Mouse (Mus musculus): ENCODE data around the gene Shld2. TPM values are rescaled to one million over a fixed set of nuclear protein-coding genes. Genes with fewer than 3 reads are reported as not detected.

Shld2 gene
- polyA plus RNA-seq, 1 experiment from 2014 or later: 5.9 TPM

GRCm38 (mm10) chr14:34232866-34233680 lies 77.2 kb downstream of the Shld2 start:
- Histone ChIP-seq H3K9me3 (no peaks in the 10 kb centered on the region), H3K4me2 (no peak overlapping the region), H3K4me1 (peaks cover 18% of the 10 kb centered on the region), H3K4me3 (no peak overlapping the region), H3K36me3 (peaks cover 12% of the 10 kb centered on the region; the same call in 1 of the 2 replicates), H3K9ac (no peak overlapping the region), H3K27me3 (replicated peaks) (no peaks in the 10 kb centered on the region), H3K27ac (replicated peaks) (no peak overlapping the region)
- ATAC-seq (ENCODE audit: extremely low read depth, insufficient number of reproducible peaks, low FRiP score, low TSS enrichment): no peak
- WGBS: 80% methylated on average over 9 of the region's 9 CpGs

DNA sequence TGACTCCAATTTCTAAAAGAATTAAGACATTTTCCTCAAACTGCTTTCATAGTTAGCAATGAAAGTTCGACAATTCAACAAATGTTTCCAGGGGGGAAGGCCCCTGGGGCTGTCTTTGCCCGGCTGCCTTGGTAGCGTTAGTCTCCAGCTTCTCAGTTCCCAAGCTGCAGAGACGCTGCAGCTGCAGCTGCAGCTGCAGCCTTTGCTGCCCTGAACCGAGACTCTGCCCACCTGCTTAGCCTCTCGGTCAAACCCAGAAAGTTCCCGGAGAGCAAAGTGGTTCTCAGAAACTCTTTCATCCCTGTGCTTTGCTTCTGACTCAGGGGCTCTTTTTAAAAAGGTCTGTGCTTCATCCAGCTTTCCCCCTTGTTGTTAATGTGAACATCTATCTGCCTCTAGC lies 78.0 kb downstream of the Shld2 start:
- no peak overlapping the region for H3K27ac ChIP-seq (replicated peaks)
- H3K4me3 ChIP-seq: no peak overlapping the region
- 68% methylated on average over 7 of the region's 7 CpGs for WGBS
- peaks cover 9% of the 10 kb centered on the region; the same call in 1 of the 2 replicates for H3K36me3 ChIP-seq
- no peaks in the 10 kb centered on the region for H3K27me3 ChIP-seq (replicated peaks)
- no peak overlapping the region for H3K4me2 ChIP-seq
- no peak for ATAC-seq (ENCODE audit: extremely low read depth, insufficient number of reproducible peaks, low FRiP score, low TSS enrichment)
- no peak overlapping the region for H3K9ac ChIP-seq
- no peaks in the 10 kb centered on the region for H3K9me3 ChIP-seq
- peaks cover 20% of the 10 kb centered on the region for H3K4me1 ChIP-seq

DNA sequence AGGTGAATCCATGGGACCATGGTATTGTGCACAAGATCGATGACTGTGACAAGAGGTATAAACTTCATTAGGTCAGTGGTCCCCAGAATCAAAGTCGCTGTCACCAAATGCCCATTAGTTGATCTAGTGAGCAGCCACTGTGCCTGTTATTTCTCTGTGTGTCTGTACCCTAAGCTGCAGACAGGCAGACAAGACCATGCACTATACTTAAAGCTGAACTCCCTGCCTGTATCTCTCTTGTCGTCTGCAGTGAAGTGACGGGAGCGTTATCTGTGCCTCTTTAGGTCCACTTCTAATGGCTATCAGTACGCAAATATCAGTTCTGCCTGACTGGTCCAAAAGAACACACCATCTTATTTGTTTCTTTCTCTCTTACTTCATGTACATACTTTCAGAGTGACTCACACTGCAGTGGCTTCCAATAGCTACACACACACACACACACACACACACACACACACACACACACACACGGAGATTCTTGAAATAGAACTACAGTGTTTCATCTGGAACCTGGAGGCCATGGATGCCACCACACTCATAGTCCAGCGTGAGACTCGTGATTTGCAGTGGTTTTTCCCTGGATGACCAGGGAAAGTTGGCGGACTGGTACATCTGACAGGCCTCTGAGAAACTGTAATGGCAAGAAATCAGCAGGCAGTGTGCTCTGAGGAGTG lies 81.3 kb downstream of the Shld2 start:
- H3K4me1 ChIP-seq: peaks cover 15% of the 10 kb centered on the region
- H3K4me2 ChIP-seq: 0 out of 2 replicates have a peak overlapping the region, but pooled peaks have one; percentile 16
- H3K27ac ChIP-seq (replicated peaks): peak overlapping the region; percentile 80
- H3K27me3 ChIP-seq (replicated peaks): no peaks in the 10 kb centered on the region
- H3K36me3 ChIP-seq: 0 out of 2 replicates have a peak, but pooled peaks cover 2% of the 10 kb centered on the region
- no peaks in the 10 kb centered on the region for H3K9me3 ChIP-seq
- H3K9ac ChIP-seq: no peak overlapping the region
- 37% methylated on average over 10 of the region's 10 CpGs for WGBS
- no peak overlapping the region for H3K4me3 ChIP-seq
- ATAC-seq (ENCODE audit: extremely low read depth, insufficient number of reproducible peaks, low FRiP score, low TSS enrichment): no peak; the same call in 1 of the 2 replicates

DNA sequence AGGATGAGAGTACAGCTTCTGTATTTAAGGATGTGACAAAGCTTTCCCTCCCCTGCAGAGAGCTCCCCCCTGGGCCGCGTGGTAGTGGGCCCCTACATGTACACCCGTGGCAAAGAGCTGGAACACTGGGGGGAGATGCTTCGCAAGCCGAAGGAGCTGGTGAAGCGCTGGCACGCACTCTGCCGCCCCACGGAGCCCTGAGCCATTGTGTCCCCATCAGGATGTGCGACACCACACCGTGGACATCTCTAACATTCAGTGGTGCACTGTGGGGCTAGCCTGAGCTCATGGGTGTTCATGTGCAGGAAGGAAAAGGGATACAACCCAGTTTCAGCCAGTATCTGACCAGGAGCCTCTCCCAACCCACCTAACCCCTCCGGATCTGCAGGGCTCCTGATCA lies 82.3 kb downstream of the Shld2 start:
- 0 out of 2 replicates have a peak, but pooled peaks cover 2% of the 10 kb centered on the region for H3K36me3 ChIP-seq
- no peak overlapping the region for H3K4me2 ChIP-seq
- 73% methylated on average over 12 of the region's 12 CpGs for WGBS
- no peaks in the 10 kb centered on the region for H3K9me3 ChIP-seq
- H3K4me1 ChIP-seq: peaks cover 15% of the 10 kb centered on the region
- no peaks in the 10 kb centered on the region for H3K27me3 ChIP-seq (replicated peaks)
- H3K27ac ChIP-seq (replicated peaks): no peak overlapping the region
- no peak for ATAC-seq (ENCODE audit: extremely low read depth, insufficient number of reproducible peaks, low FRiP score, low TSS enrichment)
- H3K9ac ChIP-seq: no peak overlapping the region
- no peak overlapping the region for H3K4me3 ChIP-seq

DNA sequence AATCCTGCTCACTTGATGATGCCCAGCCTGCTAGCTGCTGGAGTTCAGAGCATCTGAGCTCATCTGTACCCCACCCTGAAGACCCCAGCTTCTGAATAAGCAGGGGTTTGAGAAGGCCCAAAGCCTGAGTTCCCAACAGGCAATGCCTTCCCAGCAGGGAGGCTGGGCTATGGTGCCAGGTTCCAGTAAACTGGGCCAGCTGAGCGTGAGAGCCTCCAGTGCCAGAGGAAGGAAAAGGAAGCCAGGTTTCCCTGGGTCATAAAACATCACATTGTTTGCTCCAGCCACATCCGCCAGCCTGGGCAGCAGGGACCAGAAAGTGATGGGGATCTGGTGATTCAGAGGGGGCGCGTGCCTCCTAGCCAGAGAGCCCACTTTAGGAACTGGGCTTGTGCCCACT lies 83.7 kb downstream of the Shld2 start:
- Histone ChIP-seq H3K9ac (no peak overlapping the region), H3K27me3 (replicated peaks) (peaks cover 9% of the 10 kb centered on the region), H3K4me2 (no peak overlapping the region), H3K36me3 (0 out of 2 replicates have a peak, but pooled peaks cover 2% of the 10 kb centered on the region), H3K27ac (replicated peaks) (no peak overlapping the region), H3K4me3 (no peak overlapping the region), H3K4me1 (peaks cover 15% of the 10 kb centered on the region), H3K9me3 (no peaks in the 10 kb centered on the region)
- no peak for ATAC-seq (ENCODE audit: extremely low read depth, insufficient number of reproducible peaks, low FRiP score, low TSS enrichment)
- 86% methylated on average over 4 of the region's 4 CpGs for WGBS

- Histone ChIP-seq H3K4me1 (peaks cover 15% of the 10 kb centered on the region), H3K27ac (replicated peaks) (no peak overlapping the region), H3K27me3 (replicated peaks) (peaks cover 14% of the 10 kb centered on the region), H3K9me3 (no peaks in the 10 kb centered on the region), H3K4me3 (no peak overlapping the region), H3K9ac (no peak overlapping the region), H3K36me3 (no peaks in the 10 kb centered on the region), H3K4me2 (no peak overlapping the region)
- WGBS: 72% methylated on average over 9 of the region's 9 CpGs
- ATAC-seq (ENCODE audit: extremely low read depth, insufficient number of reproducible peaks, low FRiP score, low TSS enrichment): no peak
Measured at GRCm38 (mm10) chr14:34225986-34226385, 84.3 kb downstream of the Shld2 start.

- Histone ChIP-seq H3K9me3 (no peaks in the 10 kb centered on the region), H3K27me3 (replicated peaks) (peaks cover 40% of the 10 kb centered on the region), H3K27ac (replicated peaks) (no peak overlapping the region), H3K4me1 (peaks cover 13% of the 10 kb centered on the region), H3K36me3 (no peaks in the 10 kb centered on the region), H3K4me2 (no peak overlapping the region), H3K4me3 (no peak overlapping the region), H3K9ac (no peak overlapping the region)
- 65% methylated on average over 5 of the region's 5 CpGs for WGBS
- no peak for ATAC-seq (ENCODE audit: extremely low read depth, insufficient number of reproducible peaks, low FRiP score, low TSS enrichment)
Measured at GRCm38 (mm10) chr14:34223362-34223898, 86.9 kb downstream of the Shld2 start.

GRCm38 (mm10) chr14:34221416-34222077 lies 88.7 kb downstream of the Shld2 start:
- no peak overlapping the region for H3K9ac ChIP-seq
- no peaks in the 10 kb centered on the region for H3K36me3 ChIP-seq
- no peaks in the 10 kb centered on the region for H3K9me3 ChIP-seq
- no peak overlapping the region for H3K27ac ChIP-seq (replicated peaks)
- no peak for ATAC-seq (ENCODE audit: extremely low read depth, insufficient number of reproducible peaks, low FRiP score, low TSS enrichment)
- peaks cover 50% of the 10 kb centered on the region for H3K27me3 ChIP-seq (replicated peaks)
- WGBS: 67% methylated on average over 5 of the region's 5 CpGs
- H3K4me2 ChIP-seq: no peak overlapping the region
- H3K4me3 ChIP-seq: no peak overlapping the region
- H3K4me1 ChIP-seq: peaks cover 8% of the 10 kb centered on the region

- H3K4me2 ChIP-seq: peak overlapping the region; percentile 73; the same call in 1 of the 2 replicates
Measured at GRCm38 (mm10) chr14:34220426-34220825, 89.9 kb downstream of the Shld2 start.

GRCm38 (mm10) chr14:34219786-34220198 lies 90.5 kb downstream of the Shld2 start:
- H3K4me1 ChIP-seq: peaks cover 13% of the 10 kb centered on the region
- H3K27me3 ChIP-seq (replicated peaks): peaks cover 50% of the 10 kb centered on the region
- H3K27ac ChIP-seq (replicated peaks): no peak overlapping the region
- peak overlapping the region; percentile 73 for H3K4me2 ChIP-seq
- H3K9me3 ChIP-seq: no peaks in the 10 kb centered on the region
- WGBS: 2% methylated on average over 29 of the region's 29 CpGs
- peak overlapping the region; percentile 68 for H3K9ac ChIP-seq
- no peaks in the 10 kb centered on the region for H3K36me3 ChIP-seq
- ATAC-seq (ENCODE audit: extremely low read depth, insufficient number of reproducible peaks, low FRiP score, low TSS enrichment): peak; percentile 32; the same call in 1 of the 2 replicates
- H3K4me3 ChIP-seq: peak overlapping the region; percentile 45

More at GRCm38 (mm10) chr14:34220426-34220825, 89.9 kb downstream of the Shld2 start:
- H3K27ac ChIP-seq (replicated peaks): no peak overlapping the region
- H3K9me3 ChIP-seq: no peaks in the 10 kb centered on the region
- H3K27me3 ChIP-seq (replicated peaks): peaks cover 50% of the 10 kb centered on the region
- H3K36me3 ChIP-seq: no peaks in the 10 kb centered on the region
- no peak overlapping the region for H3K9ac ChIP-seq
- no peak for ATAC-seq (ENCODE audit: extremely low read depth, insufficient number of reproducible peaks, low FRiP score, low TSS enrichment)
- 54% methylated on average over 5 of the region's 5 CpGs for WGBS
- peaks cover 13% of the 10 kb centered on the region for H3K4me1 ChIP-seq
- no peak overlapping the region for H3K4me3 ChIP-seq

GRCm38 (mm10) chr14:34219295-34219694 lies 91.0 kb downstream of the Shld2 start, which contains the start of gene Syt15:
Gene Syt15, plus strand, starts transcription at chr14:34219595.
- Histone ChIP-seq H3K4me3 (peak within 1 kb of the TSS; percentile 45), H3K27ac (replicated peaks) (no peak within 1 kb of the TSS), H3K4me2 (peak within 1 kb of the TSS; percentile 73), H3K27me3 (replicated peaks) (peaks cover 50% of the 10 kb centered on the region), H3K9ac (peak within 1 kb of the TSS; percentile 68), H3K36me3 (no peaks in the 10 kb centered on the region), H3K4me1 (peaks cover 13% of the 10 kb centered on the region), H3K9me3 (no peaks in the 10 kb centered on the region)
- ATAC-seq (ENCODE audit: extremely low read depth, insufficient number of reproducible peaks, low FRiP score, low TSS enrichment): no peak
- 54% methylated on average over 6 of the region's 6 CpGs for WGBS

All from heart, embryonic 13.5 days (tissue).